Mouse (Mus musculus) ovary, postnatal 36 days (tissue): Measurements from ENCODE around the gene Zc3h18.
A peak's percentile ranks its signal among the peaks of the same experiment; 100 is the strongest.

ENCODE experiments used
- DNase-seq: peaks from one replicate; pipeline ENCODE4 v3.0.0; 2022; ENCODE audit warnings: low spot score, mixed read lengths

The Zc3h18 gene

DNA sequence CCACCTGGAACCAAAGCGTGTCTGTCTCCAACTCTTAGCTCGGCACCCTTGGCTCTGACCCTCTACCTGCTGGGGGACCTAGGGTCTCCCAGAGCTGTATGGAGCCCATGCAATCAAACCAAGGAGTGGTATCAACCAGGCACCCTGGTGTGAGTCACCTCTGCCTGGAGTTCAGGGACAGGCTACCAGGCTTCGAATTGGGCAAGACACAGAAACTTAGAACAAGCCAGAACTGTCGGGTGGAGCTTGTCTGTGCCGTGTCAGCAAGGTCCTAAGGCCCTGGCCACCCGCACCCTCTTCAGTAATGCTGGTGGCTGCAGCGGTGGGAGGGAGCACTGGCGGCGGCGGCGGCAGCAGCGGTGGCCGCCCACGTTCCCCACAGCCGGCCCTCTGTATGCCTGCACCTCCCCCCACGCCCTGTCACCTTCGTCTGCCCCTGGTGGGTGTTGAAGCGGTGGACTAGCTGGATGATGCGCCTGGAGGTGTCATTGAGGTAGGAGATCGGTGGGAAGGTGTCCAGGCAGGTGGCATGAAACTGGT lies 60.2 kb downstream of the Zc3h18 start:
- DNase-seq, result no peak

DNA sequence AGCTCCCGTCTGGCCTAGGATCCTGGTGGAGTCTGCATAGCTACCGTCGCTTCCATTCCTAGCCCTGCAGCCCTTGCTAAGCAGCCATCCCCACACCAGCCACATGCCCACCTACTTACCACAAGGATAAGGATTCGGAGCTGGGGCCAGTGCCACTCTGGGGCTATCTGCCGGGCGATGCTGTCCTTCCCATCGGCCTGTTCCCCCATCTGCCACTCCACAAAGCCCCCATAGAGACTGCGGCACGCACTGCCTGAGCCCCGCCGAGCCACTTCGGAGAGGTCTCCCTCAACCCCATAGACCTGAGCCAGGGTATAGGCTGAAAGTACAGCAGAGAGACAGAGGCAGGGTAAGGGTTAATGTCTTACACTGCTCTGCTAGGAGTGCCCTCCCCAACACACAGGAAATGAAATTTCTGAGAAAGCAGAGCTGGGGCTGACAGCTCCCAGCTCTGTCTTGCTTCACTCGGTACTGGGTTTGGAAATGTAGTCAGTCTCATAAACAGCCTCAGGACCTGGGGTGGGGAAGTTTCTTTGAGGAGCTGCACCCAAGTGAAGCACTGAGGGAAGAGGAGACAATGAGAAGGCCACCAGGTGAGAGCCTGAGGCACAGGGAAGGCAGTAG lies 61.4 kb downstream of the Zc3h18 start:
- no peak for DNase-seq

DNA sequence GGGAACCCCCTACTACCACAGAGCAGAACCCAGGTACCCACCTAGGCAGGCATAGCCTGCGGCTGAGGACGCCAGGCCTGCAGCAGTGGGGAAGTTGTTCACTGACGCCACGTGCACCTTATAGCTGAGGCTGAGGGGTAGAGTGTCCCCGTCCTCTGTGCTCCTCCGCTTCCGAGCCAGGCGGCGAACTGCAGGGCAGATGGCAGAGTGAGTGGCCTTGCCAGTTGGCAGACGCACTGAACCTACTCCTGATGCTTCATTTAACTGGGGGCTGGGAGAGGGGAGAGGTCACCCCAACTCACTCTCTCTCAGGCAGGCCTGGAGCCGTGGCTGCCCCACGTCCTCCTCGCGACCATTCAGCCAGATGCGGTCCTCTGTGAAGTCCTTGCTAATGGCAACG lies 62.9 kb downstream of the Zc3h18 start:
- no peak for DNase-seq

DNA sequence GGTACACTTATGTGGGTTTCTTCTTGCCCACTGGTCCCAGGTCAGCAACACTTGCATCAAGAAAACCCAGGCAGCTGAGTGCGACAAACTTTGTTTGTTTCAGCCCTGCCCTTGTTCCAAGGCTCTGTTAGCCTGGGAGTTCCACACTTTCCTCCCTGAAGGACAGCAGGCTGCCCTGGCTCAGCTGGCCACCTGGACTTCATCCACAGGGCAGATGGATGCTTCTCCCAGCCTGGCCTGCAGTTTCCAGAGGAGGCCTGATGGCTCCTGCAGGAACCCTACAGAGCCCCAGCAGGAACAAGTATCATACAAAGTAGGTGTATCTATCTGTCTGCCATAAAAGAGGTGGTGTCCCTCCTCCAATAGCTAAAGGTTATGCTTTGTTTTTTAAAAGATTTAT lies 64.9 kb downstream of the Zc3h18 start:
- DNase-seq, result no peak

DNA sequence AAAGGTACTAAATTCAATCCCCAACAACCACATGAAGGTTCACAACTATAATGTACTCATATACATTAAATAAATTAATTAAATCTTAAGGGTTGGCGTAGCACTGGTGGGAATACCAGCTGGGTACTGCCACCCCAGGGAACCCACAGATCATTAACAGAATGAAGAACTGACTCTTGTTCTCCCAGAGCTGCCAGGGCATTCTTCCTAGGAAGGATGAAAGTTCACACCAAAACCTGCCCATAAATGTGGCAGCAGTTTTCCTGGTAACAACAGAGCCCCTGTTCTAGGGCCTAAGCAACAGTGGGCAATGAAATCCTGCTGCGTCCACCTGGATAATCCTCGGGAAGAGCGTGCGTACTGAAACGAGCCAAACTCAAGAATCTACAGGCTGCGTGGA lies 65.9 kb downstream of the Zc3h18 start:
- DNase-seq, result no peak

DNA sequence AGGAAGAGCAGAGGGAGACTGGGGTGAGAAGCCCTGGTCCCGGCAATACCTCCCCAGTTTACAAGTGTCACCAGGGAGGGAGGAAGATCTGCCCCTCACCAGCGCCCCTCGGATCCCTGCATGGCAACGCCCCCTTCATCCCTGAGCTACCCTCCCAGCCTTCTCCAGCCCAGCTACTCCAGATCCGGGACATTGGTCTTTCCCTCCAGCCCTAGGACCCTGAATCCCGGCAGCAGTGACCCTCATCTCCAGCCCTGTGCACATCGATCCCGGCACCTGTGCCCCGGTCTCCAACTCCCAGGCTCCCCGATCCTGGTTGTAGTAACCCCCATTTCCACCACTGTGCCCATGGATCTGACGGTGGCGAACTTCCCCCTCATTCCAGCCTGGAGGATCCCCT lies 66.4 kb downstream of the Zc3h18 start:
- DNase-seq, result no peak

DNA sequence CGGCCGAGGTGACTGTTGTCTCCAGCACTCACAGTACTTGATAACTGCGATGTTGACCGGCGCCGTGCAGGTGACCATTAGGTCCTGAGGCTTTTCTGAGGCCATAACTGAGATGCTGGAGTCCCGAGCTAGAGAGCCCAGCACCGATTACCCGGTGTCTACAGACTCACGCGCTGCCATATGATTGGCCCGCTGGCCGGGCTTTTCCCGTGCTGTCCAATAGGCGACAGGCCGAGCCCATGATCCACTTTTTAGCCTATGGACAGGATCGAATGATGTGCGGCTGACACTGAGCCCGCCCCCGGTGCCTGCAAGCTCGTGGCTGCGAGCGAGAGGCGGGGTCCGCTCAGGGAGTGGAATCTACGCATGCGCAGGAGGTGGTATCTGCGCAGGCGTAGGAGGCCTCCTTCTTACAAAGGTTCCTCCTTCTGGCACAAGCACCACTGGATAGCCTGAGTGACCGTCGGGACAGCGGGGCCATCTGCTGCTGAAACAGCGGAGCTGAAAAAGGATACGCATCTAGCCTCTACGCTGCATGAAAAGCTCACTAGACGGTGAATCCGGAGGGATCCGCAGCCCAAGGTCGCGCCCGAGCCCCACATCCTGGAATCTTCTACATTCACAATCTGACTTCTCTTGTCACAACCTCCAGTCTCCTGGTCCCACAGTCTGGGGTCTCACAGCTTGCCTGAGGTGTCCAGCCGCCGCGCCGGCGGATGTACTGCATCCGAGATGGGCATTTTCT lies 67.0 kb downstream of the Zc3h18 start, which contains the start of gene Mvd:
TSS of gene Mvd (minus strand) at position 161 of the 745 bp plus-strand sequence.
- peak; percentile 98 for DNase-seq

DNA sequence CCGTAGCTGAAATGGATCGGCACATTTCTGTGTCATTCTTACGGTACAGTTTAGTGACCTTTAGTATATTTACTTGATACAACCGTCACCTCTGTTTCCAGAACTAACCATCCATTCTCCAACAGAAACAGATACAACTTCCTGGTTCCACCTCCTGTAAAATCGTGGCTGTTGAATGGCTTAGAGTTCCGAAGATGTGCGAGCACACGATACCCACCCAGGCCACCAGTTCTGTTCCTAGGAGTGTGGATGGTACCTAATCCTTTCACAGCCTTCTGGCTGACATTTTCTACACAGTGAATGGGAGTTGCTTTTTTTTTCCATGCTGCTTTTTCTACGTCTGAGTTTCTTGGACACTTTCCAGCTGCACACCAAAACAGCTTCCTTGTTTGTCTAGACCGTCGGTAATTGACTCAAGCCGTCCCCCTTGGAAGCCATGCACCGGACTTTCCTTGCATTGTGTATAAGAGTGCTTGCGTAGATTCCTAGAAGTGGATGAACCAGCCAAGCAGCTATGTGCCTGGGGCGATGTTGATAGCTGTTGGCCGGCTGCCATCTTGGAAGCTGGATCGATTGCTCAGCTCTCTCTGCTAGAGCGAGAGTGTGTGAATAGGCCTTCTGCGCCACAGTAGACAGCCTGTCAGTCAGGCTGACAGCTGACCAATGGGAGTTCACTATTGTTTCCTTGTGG lies 67.8 kb downstream of the Zc3h18 start:
- peak; percentile 76 for DNase-seq

DNA sequence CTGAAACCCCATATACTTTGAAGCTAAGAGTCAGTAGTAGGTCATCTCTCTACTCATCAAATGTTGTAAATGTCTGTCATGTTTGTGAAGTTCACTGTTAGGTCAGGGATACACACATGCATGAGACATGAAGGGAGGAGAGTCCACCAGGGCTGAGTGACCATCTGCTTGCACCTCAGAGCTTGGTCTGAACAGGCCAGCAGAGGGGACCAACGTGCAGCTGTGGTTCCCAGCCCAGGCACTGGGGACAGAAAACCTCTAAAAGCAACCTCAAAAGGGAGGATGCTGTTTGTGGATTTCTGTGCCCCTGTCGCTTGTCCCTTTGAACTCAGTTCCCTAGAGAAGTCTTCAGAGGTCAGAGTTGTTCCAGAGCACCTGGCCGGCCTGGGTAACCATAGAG lies 68.8 kb downstream of the Zc3h18 start:
- no peak for DNase-seq

DNA sequence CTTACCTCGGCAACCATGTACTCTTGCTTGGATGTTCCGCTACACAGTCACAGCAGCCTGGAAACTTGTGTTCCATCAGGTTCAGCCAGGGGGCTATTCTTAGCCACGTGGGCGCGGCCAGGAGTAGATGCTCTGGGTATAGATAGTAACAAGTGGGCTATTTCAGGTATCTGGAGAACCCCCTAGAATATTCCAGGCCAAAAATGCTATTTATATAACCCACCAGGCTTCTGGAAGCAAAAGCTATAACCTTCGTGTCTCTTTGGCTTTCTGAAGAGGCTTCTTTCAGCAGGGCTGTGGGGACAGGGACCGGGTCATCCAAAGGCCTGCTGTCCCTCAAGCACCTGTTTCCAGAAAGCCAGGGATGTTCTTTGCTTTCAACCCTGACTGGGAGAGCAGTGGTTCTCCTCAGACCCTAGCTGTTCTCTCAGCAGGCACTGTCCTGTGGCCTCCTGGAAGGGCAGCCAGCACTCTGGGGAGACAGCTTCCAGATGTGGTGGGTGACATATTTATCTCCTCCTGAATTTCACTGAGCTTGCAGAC lies 74.8 kb downstream of the Zc3h18 start:
- DNase-seq, result no peak

DNA sequence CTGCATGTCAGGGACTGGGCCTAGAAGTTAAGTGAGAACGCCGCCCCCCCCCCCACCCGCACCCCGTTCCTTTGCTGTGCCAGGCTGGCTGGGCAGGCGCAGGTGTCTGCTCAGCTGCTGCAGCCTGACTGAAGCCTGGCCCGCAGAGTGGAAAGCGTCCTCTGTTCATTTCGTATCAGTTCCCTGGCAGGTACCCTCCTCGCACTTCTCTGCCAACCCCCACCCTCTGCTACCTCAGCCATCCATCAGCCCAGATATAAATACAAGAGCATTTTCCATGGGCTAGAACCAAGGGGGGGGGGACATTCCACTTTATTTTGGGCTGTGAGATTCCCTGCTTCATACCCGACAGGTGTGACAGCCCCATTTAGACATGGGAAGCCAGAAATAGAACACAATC lies 75.7 kb downstream of the Zc3h18 start:
- no peak for DNase-seq

DNA sequence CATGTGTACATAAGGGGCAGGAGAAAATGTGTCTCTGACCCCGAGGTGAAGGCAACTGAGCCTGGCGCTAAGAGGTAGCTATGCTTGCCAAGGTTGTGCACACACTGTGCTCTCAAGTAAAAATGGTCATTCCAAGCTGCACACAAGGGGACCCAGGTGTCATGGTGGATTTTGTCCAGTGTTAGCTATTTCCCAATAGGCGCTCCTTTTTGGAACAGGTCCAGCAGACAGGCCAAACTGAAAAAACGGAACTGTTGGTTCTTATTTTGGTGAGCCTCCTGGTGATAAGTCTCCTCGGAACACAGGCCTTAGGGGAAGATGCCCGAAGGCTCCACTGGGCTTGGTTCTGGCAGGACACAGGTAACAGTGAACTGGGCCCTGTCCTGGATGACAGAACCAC lies 78.0 kb downstream of the Zc3h18 start:
- no peak for DNase-seq

DNA sequence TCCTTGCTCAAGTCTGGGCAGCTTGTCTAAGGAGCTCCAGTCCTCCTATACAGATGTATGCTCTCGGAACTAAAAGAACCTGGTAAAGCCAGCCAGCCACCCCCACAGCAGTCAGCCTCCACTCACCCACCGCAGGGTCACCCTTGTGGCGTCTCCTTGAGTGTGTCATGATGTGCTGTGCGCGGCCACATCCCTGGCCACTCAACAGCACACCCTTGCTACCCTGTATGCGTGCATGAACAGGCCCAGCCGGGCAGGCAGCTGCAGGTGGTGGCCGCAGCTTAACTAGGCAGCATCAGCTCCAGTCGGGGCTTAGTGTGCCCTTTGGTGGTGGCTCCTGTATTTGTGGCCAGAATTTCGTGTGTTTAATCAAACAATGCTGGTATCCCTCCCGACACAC lies 80.8 kb downstream of the Zc3h18 start:
- no peak for DNase-seq

DNA sequence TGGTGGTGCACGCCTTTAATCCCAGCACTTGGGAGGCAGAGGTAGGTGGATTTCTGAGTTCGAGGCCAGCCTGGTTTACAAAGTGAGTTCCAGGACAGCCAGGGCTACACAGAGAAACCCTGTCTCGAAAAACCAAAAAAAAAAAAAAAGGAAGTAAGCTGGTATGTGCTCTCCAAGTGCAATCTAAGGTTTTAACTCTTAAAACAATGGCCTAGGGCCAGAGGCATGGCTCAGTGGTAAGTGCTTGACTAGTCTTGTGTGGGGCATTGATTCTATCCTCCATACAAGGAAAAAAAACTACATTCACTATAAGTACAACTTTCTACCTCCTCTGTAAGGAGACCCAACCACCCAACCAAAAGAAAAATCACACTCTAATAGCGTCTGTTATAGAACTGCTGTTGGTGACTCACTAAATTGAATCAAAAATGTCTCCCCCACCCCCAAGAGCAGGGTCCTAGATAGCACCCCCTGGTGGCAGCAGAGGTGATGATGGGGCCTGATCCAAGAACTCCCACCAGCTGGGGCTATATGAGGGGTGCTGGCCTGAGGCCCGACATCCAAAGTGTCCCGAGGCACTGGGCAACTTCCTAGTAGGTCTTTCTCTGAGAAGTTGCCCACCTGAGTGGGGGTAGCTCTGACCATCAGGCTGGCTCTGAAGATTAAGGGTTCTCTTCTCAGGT lies 83.0 kb downstream of the Zc3h18 start:
- DNase-seq, result no peak

DNA sequence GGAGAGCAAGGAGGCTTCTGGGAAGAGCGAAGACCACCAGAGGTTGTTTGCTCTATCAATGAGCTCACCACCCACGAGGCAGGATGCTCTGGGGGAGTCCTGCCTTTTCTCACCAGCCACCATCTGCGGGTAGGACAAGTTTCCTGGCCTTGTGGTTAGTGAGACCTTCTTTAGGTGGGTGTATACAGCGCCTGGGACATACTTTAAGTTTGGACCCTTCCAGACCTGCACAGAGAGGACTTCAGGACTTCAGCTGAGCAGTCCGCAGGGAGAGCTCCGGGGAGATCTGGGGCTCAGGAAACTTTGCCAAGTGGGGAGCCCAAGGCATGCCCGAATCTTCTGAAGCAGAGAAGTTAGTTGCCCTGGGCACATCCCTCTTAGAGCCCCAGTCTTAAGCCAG lies 83.6 kb downstream of the Zc3h18 start:
- DNase-seq, result no peak

DNA sequence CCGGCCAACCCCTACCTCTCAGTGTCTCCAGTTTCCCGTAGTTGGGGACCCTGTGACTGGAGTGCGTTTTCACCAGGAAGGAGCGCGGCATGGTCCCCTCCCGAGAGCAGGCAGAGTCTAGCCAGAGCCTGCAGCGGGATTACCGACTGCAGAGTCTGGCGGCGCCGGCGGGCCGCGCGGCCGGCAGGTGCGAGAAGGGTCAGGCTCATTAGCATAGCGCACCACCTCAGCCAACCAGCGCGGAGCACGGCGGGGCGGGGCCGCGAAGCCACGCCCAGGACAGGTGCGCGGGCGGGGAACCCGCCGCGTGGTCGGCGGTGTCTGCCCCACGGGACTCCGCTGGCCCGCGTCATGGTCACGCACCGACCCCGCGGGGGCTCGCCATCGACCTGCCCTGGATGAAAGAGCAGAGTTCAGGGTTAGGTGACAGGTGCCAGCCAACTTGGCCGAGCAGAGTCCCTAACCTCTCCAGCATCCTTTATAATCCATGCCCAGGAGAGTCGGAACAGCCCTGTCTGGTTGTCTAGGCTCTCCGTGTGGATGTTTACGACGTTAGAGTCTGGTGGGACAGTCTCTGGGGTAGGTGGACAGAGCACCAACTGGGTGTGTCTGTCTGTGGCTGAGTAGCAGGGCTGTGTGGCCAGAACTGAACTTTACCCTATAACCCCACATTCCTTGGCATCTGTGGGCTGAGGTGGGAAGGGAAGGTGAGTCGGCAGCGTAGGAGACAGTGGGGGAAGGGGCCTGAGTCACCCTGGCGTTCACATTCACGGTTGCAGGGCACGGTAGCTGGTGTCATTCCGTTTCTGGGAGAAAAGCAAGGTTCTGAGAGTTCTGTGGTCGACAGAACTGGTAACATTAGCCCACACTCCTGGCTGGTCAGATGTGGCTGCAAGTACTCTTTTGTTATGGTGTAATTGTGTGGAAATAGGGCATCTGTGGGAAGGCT lies 84.4 kb downstream of the Zc3h18 start, which contains the start of gene Snai3:
TSS of gene Snai3 (minus strand) at position 210 of the 949 bp plus-strand sequence.
- DNase-seq, result peak; percentile 64

DNA sequence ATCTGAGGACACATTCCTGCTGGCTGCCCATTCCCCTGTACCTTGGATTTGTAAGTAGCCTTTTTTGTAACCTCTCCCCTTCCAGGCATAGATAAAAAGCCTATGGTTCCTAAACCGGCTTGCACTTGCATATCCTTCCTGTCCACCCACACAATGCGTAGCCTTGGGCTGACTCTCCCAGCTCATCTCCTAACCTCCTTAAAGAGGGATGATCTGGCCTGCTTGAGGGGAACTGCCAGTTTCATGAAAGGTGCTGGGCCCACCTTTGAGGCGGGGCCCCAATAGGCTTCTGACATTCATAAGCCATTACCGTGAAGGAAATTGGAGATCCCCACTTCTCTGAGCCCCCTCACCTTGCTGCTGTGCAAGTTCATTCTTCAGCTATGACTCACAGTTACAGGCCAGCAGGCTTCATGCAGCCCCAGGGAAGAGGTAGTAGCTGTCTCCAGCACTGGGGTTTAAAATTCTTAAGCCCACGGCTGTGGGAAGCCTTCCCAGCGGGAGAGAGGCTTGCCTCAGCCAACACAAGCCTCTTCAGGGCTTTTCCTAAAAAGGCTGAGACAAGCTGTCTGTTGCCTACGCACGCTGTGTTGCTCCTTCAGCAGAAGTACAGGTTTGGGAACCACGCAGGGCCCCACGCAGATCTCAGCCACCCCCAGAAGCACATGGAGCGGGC lies 85.2 kb downstream of the Zc3h18 start:
- no peak for DNase-seq

DNA sequence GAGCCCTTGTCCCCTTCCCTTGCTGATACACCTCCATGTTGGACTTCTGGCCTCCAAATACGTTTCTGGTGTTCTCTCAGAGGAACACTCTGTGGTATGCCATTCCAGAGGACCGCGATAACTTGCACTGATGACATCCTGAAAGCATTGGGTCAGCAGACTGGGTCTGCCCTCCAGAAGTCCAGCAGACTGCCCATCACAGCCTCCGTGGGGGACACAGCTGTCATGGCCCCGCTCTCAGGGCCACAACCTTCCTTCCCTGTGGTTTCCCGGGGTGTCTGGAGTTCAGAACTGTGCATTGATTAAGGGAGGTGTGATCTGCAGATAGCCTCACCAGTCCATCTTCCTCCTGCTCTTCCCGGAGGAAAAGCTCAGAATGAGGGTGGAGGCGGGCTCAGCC lies 86.1 kb downstream of the Zc3h18 start:
- DNase-seq, result no peak

DNA sequence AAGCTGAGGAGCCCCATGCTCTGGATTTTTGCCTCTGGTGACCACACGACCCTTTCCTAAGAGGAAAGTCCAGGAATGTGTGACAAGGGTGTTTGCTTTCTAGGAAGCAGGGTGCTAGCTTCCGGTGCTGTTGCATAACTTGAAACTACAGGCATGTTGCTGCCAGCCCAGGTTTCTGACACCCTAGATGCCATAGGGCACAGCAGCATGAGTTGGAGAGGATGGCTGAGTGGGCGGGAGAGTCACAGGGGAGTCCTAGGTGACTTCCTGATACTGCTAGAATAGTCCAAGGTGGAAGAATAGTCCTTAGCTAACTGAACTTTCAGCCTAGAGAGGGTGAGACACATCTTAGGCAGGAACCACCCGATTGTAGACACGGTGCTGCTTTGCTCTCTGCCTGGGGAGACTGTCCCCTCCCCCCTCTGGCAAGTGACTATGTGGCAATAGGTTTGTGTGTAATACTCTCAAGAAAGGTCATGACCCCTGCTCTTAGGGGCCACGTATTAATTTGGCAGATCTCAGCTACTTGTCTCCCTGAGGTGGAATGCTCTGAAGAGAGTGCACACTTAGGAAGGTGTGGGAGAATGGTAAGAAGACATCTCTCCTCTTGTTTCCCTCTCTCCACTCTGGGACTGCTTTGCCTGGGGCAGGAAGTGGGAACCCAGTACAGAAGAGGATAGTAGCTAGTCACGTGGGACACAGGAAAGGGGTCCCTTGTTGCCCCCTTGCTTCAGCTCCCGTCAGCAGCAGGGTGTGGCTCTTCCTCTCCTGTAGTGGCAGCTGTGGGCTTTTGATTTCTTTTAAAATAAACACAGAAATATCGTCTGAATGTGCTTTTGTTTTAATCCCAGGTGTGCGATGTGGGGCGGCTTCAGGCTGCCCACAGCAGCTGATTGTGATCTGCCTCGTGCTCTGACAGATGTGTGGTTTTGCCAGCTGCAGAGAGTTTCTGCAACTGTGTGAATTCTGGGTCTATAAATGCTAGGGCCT lies 87.5 kb downstream of the Zc3h18 start:
- DNase-seq, result no peak
